Mouse (Mus musculus) heart, postnatal 4 days (tissue): ENCODE data around the gene Kcnip1. TPM values are rescaled to one million over a fixed set of nuclear protein-coding genes. Genes with fewer than 3 reads are reported as not detected.
A peak's percentile ranks its signal among the peaks of the same experiment; 100 is the strongest.

ENCODE experiments used
- DNase-seq: peaks from one replicate; pipeline ENCODE4 v3.0.0; 2021
- total RNA-seq, 2 experiments: library from RNA; stranded (reverse); gene quantifications; 2 replicates each; pipeline ENCODE4 v1.2.3; 2021

Kcnip1 gene
- total RNA-seq, 2 experiments from 2014 or later = not detected

DNA sequence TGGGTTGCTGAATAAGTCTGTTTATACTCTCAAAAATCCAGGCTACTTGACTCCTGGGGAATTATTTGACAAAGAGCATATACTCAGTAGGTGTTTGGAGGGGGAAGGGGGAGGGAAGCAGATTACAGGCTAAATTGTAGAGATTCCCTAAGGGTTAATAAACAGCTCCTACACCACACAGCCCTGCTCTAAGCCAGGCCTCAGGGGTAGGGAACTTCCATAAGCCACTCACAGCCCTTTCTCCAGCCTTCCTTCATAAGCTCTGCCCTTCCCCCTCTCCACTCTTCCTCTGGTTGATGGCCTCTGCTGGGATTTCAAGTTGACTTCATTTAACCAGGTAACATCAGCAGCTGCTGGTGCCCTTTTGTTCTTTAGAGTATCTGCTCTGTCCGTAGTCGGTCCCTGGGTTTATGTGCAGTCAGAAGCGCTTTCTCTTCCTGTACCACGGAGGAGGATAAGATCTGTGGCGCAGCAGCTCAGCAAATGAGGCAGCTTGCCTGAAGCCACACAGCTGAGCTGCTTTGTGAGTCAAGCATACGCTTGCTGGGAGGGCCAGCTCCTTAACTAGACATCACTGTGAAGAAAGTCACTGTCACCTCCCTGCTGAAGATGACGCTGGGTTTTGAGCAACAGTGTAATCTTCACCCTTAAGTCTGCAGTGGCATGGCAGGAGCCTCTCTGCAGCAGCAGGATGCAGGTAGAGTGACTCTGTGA lies 54.2 kb downstream of the Kcnip1 start:
- no peak for DNase-seq

DNA sequence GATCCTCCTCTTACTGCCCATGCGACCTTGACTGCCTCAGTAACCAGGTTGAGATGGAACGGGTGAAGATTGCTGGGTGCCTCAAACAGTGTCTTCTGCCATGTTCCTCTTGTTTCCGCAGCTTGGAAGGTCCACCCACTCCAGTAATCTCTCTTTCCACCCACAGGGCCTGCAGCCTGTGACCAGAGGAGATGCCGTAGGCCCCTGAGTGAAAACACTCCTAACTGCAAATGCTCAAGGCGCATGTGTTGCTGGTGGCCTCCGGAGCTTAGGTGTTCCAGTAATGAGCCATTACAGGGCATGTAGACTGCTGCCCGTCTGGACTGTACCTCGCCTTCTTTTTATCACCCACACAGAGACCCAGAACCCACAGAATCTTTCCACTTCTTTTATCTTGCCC lies 55.3 kb downstream of the Kcnip1 start:
- no peak for DNase-seq

DNA sequence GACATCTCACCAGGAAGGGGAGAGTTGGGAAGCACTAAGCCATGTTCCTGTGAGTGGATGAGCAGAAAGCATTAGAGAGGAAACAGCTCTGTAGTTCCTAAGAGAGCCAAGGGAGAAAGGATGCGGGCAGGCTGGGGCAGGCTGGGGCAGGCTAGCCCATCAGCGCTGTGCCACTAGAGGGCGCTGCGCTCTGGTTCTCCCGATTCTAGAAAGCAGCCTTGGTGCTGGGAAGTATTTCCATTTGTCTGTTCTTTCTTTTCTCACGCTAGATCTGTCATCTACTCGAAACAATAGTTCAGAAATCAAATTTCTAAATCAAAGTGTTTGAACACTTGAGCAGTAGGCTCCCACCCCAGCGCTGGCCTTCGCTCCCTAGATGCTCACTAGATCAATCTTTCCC lies 58.7 kb downstream of the Kcnip1 start:
- DNase-seq = no peak

DNA sequence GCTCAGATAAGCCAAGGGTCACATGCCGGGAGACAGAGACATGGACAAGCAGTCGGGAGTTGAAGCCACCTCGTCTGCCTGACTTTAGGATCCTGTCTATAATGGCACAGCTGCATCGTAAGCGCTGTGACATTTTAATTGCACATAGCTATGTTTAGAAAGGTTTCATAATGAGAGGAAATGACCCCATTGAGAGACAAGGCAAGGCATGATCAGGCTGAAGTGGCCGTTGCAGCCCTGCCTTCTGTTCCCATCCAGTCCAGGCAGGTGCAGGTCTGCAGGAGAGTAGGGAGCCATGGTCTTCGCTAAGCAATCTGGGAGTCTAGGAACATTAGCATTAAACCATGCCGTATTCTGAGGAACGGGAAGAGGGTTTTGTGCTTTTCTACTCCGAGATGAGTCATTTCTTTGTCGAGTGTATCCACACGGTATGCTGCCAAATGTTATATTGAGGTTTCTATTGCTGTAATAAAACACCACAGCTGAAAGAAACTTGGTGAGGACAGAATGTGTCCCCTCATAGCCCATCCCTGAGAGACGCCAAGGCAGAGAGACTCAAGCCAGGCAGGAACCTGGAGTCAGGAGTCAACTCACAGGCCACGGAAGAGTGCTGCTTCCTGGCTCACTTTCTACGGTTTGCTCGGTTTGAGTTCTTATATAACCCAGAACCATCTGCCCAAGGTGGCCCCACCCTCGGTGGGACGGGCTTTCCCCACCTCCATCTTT lies 60.4 kb downstream of the Kcnip1 start:
- DNase-seq = no peak

DNA sequence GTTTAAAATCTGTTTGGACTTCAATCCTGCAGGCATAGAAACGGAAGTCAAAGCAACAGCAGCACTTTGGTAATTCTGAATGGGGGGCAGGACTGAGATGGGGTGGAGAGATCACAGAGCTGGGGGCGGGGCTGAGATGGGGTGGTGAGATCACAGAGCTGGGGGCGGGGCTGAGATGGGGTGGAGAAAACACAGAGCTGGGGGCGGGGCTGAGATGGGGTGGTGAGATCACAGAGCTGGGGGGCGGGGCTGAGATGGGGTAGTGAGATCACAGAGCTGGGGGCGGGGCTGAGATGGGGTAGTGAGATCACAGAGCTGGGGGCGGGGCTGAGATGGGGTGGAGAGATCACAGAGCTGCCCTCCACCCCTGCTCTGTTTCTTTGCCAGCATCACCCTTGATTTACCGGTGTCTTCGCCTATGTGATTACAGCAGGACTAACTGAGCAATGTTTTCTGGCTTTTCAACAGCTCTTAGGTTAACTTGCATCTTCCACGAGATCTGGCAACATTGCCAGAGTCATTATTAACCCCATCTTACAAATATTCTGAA lies 61.0 kb downstream of the Kcnip1 start:
- DNase-seq = peak; percentile 8

DNA sequence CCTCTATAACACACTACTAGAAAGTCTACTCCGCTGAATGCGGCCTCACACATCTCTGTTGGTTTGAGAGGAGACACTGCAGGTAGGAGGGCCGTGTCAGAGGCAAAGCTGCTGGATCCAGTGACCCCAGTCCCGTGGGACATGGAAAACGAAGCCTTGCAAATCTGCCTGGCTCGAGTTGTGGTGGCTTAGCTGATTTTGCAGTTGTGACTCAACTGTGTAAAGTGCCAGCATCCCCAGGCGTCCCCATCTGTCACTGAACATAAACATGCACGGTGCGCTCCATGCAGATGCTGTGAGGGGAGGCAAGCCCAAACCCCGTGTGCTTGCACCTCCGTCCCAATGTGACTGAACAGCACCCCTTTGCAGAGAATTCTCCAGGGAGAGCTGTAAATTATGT lies 63.5 kb downstream of the Kcnip1 start:
- DNase-seq = no peak

DNA sequence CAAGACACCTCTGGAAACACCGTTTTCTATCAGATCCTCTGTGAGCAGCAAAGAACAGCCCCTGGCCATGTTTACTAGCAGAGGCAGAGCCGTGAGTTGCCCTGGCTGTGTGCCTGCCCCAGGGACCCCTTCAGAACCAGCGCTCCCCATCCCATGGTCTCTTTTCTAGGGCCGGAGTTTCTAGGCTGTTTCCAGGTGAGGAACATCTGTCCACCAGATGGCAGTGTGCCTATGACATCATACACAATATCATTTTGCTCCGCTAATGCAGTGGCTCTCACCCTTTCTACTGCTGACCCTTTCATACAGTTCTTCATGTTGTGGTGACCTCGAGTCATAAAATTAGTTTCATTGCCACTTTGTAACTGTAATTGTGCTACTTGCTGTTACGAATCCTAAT lies 64.3 kb downstream of the Kcnip1 start:
- DNase-seq = peak; percentile 49

DNA sequence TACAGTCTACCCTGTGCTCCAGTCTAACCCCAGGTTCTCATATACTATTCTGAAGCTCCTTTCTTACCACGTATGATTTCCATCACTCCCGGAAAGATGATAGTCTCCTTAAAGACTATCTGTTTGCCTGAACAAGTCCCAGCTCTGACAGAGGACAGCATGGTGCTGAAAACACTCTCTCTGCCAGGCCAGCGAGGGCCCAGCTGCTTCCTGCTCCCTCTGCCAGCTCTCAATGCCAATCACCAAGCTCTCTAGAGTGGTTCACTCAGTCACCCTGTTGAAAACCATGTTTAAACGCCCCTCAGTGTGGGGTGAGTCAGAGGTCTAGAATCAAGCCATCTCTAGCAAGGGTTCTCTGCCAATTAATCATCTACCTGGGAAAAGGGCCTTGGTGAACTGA lies 65.1 kb downstream of the Kcnip1 start:
- no peak for DNase-seq

DNA sequence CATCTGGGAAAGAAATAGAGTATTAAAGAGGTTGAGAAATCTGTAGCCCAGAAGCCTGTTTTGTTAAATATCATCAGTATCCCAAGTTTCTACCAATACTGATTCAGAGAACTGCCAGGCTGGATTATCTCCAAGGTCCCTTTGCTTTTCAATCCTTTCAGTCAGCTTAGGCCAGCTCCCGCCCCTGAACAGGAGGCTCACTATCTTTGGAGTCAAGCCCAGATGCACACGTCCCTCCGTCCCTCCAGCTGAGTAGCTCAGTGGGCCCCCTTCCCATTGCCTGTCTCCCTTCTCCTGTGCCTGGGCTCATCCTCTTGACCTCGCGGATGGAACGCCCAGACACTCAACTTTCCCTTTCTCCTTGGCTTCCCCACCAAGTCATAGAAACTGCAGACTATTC lies 65.6 kb downstream of the Kcnip1 start:
- no peak for DNase-seq

DNA sequence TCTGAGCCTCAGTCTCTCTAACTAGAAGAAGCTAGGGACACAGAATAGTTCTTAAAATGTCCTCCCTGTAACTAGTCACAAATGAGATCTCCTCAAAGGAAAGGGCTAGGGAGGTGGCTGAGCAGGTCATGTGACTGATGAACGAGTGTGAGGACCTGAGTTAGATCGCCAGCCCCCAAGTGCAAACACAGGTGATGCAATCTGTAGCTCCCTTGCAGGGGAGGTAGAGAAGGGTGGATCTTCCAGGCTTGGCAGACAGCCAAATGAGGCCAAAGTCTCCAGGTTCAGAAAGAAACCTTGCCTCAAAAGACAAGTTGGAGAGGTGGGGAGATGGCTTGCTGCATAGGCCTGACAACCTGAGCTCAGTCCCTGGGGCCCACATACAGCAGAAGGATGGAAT lies 66.4 kb downstream of the Kcnip1 start:
- DNase-seq = no peak

DNA sequence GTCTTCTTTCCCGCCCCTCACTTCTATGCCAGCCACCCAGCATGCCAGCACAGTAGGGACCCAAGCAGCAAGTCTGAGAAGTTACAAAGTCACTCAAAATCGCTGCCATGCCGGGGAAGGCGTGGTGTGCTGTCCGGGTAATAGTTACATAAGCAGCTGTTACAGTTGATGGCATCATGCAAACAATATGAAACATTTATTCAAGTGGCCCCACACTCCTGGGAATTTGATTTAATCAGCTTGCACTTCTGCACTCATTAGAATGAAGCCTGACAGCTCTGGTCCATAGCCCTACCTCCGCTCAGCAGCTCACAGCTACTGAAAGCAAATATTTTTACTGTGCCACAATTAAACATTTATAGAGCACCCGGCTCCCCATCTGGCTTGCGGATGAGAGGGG lies 67.2 kb downstream of the Kcnip1 start:
- DNase-seq = no peak

DNA sequence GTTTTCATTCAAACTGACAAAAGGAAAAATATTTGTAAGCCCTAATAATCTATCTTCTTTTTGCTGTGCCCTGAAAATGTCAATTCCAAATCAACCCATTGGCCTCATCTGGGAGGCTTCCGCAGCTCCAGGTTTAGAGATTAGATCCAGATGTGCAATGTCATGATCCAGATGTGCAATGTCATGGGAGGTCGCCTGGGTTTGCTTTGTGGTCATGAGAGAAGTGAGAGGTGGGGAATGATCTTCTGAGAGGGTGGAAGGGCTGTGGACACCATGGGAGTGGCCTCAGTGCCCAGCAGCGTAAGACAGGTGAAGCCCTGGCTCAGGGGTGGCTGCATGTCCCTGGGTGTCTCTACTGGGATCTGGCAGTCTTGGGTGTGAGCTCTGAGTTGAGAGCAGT lies 69.9 kb downstream of the Kcnip1 start:
- no peak for DNase-seq

DNA sequence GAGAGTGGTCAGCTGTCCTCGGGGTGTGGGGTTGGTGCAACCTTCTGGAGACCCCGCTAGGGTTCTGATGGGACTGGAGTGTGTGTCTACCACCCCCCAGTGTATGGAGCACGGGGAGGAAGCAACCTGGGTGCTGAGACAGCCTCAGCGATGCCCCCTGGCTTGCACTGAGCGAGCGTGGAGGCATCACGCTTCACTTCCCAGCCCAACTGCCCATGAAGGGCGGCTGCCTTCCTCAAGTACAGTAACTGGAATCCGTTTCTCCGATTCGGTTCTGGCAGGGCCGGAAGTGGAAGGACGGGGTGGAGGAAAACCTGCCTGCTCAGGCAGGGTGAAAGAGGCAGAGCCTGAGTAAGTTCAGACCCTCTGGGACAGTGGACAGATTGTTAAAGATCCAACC lies 71.5 kb downstream of the Kcnip1 start:
- no peak for DNase-seq

DNA sequence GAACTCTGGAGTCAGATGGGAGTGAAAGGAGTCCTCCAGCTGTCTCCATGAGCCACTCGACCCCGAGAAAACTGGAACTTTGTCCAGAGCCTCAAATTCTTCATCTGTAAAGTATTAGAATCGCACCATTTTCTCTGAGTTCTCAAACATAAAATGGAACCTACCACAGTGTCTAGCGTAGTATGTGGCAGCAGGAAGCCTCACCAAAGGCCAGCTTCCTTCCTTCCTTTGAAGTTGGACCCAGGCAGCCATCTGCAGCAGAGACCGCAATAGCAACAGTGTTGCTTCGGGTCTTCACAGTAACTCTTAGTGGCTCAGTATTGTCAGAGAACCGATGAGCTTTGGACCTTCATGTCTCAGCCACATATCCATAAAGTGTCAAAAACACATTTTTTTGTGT lies 73.1 kb downstream of the Kcnip1 start:
- DNase-seq = no peak

DNA sequence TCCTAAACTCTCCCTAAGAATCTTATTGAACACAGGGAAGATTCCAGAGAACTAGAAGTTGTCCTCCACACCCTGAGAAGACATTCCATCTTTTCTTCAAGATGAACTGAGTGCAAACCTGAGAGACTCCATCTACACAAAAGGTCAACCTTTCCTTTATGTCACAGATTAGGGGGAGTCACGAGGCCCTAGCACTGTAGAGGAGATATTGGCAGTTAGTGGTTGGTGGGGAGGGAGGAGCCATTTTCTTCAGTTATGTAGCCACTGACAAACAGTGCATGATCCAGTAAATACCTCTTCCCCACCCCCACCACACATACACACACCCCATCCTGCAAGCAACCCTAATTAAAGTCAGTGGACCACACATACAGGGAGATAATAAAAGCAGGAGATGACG lies 74.5 kb downstream of the Kcnip1 start:
- no peak for DNase-seq

DNA sequence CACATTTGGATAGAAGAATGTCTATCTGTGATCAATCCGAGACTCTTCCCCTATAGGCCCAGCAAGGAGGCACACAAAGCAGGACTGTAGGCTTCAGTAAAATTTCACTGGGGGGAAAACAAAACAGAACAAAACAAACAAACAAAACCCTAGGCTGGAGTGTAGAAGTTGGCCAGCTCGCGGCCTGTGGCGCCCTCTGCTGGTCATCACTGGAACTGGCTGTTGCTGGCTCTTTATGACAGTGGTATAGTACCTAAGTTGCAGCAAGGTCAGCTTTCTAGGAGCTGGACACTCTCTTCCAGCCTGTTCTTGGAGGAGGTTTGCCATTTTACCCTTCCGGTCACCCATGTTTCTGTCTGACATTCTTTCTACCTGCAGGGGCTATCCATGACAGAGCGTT lies 75.4 kb downstream of the Kcnip1 start:
- peak; percentile 78 for DNase-seq

DNA sequence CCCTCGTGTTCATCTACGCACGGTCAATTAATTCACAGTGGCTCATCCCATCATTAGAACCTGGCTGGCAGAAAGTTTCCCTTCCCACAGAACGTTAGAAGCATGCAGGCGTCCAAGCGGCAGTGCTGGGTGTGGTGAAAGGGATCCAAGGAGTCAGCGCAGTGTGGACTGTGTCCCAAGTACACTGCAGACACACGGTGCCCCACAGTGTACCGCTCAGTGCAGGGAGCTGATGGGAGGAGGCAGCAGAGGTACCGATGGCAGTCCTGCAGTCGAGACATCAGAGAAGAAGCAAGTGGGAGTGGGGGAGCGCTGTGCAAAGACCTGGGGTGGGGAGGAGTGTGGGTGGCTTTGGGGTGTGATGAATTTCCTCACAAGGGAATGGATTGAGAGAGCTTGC lies 78.7 kb downstream of the Kcnip1 start:
- DNase-seq = no peak

DNA sequence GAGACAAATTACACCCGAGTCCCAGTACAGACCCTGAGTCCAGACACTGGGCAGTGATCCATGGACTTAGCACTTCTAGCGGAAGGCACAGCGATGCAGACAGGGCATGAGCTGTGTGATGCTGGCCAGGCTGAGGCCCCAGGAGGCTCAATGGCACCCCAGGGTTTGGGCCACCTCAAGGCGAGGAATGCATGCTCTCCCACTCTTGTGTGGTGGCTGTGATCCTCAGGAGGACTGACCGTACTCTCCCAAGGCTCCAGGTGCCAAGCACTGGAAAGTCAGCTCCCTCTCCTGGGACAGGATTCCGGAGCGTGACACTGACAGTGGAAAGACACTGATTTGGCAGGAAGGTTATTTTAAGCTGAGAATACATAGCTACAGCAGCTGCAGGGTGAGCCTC lies 79.9 kb downstream of the Kcnip1 start:
- DNase-seq = no peak

DNA sequence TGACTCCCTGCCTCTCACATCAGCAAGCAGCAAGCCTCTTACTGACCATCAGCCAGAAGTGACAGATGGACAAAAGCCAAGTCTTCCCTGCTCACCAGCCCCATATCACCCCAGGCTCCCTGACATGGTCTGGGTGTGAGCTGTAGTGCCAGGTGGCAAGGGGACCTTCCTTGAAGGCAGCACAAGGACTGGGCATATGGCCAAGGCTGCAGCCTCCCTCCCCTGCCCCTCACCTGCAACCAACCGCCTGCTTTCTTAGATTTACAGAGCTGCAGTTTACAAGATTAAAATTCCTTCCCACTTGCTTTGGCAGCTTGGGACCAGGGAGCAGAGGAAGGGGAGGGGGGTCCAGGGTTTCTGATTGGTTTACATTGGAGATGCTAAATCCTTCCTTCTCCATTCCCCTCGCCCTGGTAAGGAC lies 80.8 kb downstream of the Kcnip1 start:
- DNase-seq = no peak

DNA sequence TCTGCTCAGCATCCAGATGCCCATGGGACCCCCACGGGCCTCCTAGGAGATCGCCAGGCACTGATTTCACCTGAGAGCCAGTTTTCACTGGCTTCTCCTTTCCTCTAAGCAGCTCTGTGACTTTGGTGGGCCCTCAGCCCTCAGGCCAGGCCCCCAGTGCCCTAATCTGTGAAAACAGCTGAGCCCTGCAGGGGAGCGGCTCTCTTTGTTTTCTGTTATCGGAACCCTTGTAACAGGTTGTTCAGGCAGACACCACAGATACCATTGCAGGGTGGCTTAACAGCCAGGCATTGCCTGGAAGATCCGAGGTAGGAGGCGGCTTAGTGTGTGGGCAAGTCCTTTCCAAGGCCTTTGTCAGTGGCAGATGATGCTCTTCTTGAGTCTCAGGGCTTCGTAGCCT lies 82.0 kb downstream of the Kcnip1 start:
- DNase-seq = no peak

DNA sequence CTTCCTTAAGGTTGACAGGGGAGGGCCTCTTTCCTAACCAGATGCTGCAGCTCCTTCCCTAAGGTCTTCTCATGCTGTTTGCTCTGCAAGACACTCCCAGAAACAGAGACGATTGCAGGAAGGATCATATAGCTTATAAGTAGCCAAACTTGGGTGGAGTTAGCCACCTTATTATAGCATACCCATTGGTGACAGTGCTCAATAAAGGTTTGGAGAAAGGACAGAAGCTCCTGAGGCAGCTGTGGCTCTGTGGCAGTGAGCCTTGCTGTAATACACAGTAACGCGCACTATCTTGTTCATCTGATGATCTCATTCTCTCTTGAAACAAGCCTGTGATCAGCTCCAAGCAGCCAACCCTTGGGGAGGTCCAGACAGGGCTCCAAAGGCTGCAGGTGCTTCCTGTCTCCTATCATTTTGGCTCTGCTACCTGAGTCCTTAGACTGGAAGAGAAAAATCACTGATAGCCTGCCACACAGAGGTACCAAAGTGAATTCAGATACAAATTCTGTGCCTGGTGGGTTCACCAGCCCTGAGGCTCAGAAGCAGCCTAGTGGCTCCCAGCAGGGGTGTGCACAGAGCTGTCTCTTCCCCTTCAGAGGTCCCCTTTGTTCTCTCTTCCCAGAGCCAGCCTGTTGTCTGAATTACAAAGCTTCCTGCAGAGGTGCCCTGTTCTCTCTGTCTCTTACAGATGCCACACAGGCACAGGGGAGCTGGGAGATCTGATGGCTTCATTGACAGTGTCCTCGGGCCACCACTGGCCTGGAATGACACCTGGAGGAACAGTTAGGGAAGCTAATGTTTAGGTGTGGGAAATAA lies 84.4 kb downstream of the Kcnip1 start:
- no peak for DNase-seq

DNA sequence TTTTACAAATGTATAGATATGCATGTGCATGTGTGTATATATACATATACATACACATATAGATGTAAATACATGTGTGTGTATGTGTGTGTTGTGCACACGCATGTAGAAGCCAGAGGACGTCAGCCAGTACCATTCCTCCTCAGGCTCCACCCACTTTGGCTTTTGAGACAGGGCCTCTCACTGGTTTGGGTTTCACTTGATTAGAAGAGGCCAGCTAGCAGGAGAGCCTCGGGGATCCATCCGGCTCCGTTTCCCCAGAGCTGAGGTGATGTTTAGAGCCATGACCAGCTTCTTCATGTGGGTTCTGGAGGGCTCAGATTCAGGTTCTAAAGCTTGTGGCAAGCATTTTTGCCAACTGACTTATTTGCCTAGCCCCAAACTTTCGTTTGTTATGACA lies 89.5 kb downstream of the Kcnip1 start:
- DNase-seq = no peak

DNA sequence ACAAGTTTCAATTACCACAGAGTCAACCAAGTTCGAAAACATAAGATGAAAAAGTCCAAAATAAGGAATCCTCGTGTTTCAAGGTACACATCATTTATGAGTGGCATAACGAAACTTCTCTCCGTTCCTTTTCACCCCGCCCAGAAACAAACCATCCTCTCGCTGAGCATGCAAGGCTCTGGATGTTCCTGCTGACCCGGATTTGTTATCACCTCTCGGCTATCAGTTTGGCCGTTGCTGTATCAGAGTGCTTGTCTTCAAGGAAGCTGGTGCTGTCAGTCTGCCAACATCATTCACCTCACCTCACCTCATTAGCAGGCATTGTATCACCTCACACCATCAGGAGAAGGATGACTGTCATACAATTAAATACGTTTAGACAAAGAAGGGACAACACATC lies 90.6 kb downstream of the Kcnip1 start:
- DNase-seq = no peak
